Mouse (Mus musculus) urinary bladder, postnatal 10 days (tissue): ENCODE results near the gene Zfc3h1.

ENCODE experiments used
- DNase-seq: peaks from one replicate; pipeline ENCODE4 v3.0.0; 2022; ENCODE audit warnings: low spot score

Zfc3h1 gene

GRCm38 (mm10) chr10:115478441-115479141, 93.8 kb downstream of the Zfc3h1 start:
- no peak for DNase-seq
